Mouse (Mus musculus) forebrain, embryonic 14.5 days (tissue): ENCODE measurements around the gene Sox5. TPM values are rescaled to one million over a fixed set of nuclear protein-coding genes. Genes with fewer than 3 reads are reported as not detected.
"Not testable (repeated sequence)": the region's sequence is repeated elsewhere in the genome, so short reads cannot be mapped to it uniquely, and the experiment has no call there.

Experiments
- ATAC-seq: fragments of 200-750 bp; cut with Nextera tagmentation; 2 replicates; pipeline ENCODE4 v1.8.0; 2017; ENCODE audit warnings: mild to moderate bottlenecking, moderate library complexity
- DNase-seq: peaks from one replicate; pipeline ENCODE4 v3.0.0-alpha.2; 2015; ENCODE audit warnings: low spot score
- H3K27ac ChIP-seq: fragments of 300-500 bp; sonication (generic); 2 replicates; pipeline ENCODE4 v1.5.1; 2014; ENCODE audit warnings: low read depth, mild to moderate bottlenecking, control low read depth, low read length, moderate library complexity
- H3K27me3 ChIP-seq: fragments of 300-500 bp; sonication (generic); replicated peaks from 2 replicates; pipeline ENCODE4 v1.6.1; 2014; ENCODE audit warnings: low read length, control low read depth, mixed read lengths; ENCODE audit not compliant: control insufficient read depth, insufficient read depth
- H3K36me3 ChIP-seq: fragments of 300-500 bp; sonication (generic); 2 replicates; pipeline ENCODE4 v1.6.1; 2014; ENCODE audit warnings: low read length, control low read depth; ENCODE audit not compliant: control insufficient read depth, insufficient read depth
- H3K4me1 ChIP-seq: fragments of 300-500 bp; sonication (generic); 2 replicates; pipeline ENCODE4 v1.6.1; 2014; ENCODE audit warnings: antibody characterized with exemption, low read length, control low read depth; ENCODE audit not compliant: control insufficient read depth, insufficient read depth
- H3K4me2 ChIP-seq: fragments of 300-500 bp; sonication (generic); 2 replicates; pipeline ENCODE4 v1.6.1; 2014; ENCODE audit warnings: mild to moderate bottlenecking, control low read depth, low read length
- H3K4me3 ChIP-seq: fragments of 300-500 bp; sonication (generic); 2 replicates; pipeline ENCODE4 v1.5.1; 2014; ENCODE audit warnings: low read depth, low read length, control low read depth
- H3K9ac ChIP-seq: fragments of 300-500 bp; sonication (generic); 2 replicates; pipeline ENCODE4 v1.6.1; 2014; ENCODE audit warnings: mild to moderate bottlenecking, low read length, control low read depth, moderate library complexity
- H3K9me3 ChIP-seq: fragments of 300-500 bp; sonication (generic); replicated peaks from 2 replicates; pipeline ENCODE4 v1.6.1; 2016; ENCODE audit warnings: low read length, control low read depth, mixed read lengths; ENCODE audit not compliant: control insufficient read depth
- WGBS: fragments of 180-500 bp; shearing (Covaris S2); extraction: QIAGEN DNeasy Blood & Tissue Kit; methylation state at CpG from one replicate; pipeline ENCODE4 v1.1.7; 2014; 5-methylcytosine and 5-hydroxymethylcytosine counted together
- polyA plus RNA-seq: library from polyadenylated mRNA; unstranded; fragments of >200 nt; fragmentation: Nextera tagmentation; extraction: Ambion mirVana; gene quantifications from 2 replicates; pipeline ENCODE4 v1.2.1, GENCODE M21; 2014

The Sox5 gene
- polyA plus RNA-seq, 1 experiment from 2014 or later: 115 TPM

GRCm38 (mm10) chr6:144273425-144273824 lies 508.4 kb downstream of the Sox5 start:
- not testable (repeated sequence) for ATAC-seq, H3K4me1 ChIP-seq, H3K36me3 ChIP-seq, H3K4me3 ChIP-seq, H3K27me3 ChIP-seq, H3K27ac ChIP-seq, H3K4me2 ChIP-seq, H3K9ac ChIP-seq, H3K9me3 ChIP-seq, DNase-seq
- 18% methylated on average over 4 of the region's 4 CpGs for WGBS

- no peaks in the 10 kb centered on the region for H3K36me3 ChIP-seq
- no peak for DNase-seq
- no peak overlapping the region for H3K4me2 ChIP-seq
- H3K9me3 ChIP-seq: no peaks in the 10 kb centered on the region
- H3K27ac ChIP-seq: no peak overlapping the region
- no peak overlapping the region for H3K9ac ChIP-seq
- ATAC-seq: no peak
- WGBS: 85% methylated on average over 2 of the region's 2 CpGs
- no peak overlapping the region for H3K4me3 ChIP-seq
- no peaks in the 10 kb centered on the region for H3K4me1 ChIP-seq
- H3K27me3 ChIP-seq: no peaks in the 10 kb centered on the region
Measured at GRCm38 (mm10) chr6:144271326-144271725, 510.5 kb downstream of the Sox5 start.

- no peak for ATAC-seq
- Histone ChIP-seq H3K4me2 (no peak overlapping the region), H3K27ac (no peak overlapping the region), H3K4me3 (no peak overlapping the region), H3K27me3 (no peaks in the 10 kb centered on the region), H3K4me1 (no peaks in the 10 kb centered on the region), H3K36me3 (no peaks in the 10 kb centered on the region), H3K9me3 (no peaks in the 10 kb centered on the region), H3K9ac (no peak overlapping the region)
- DNase-seq: no peak
- WGBS: 92% methylated on average over 3 of the region's 3 CpGs
Measured at GRCm38 (mm10) chr6:144270306-144270705, 511.5 kb downstream of the Sox5 start.

GRCm38 (mm10) chr6:144269666-144270065 lies 512.1 kb downstream of the Sox5 start:
- Histone ChIP-seq H3K9ac (no peak overlapping the region), H3K4me3 (no peak overlapping the region), H3K27me3 (no peaks in the 10 kb centered on the region), H3K9me3 (no peaks in the 10 kb centered on the region), H3K4me1 (peaks cover 2% of the 10 kb centered on the region; the same call in 1 of the 2 replicates), H3K27ac (no peak overlapping the region), H3K36me3 (no peaks in the 10 kb centered on the region), H3K4me2 (no peak overlapping the region)
- ATAC-seq (no peak), DNase-seq (no peak)
- WGBS: 85% methylated on average over 4 of the region's 4 CpGs

GRCm38 (mm10) chr6:144265752-144266151 lies 516.0 kb downstream of the Sox5 start:
- Histone ChIP-seq H3K4me3 (no peak overlapping the region), H3K9me3 (no peaks in the 10 kb centered on the region), H3K4me1 (peaks cover 8% of the 10 kb centered on the region; the same call in 1 of the 2 replicates), H3K27me3 (no peaks in the 10 kb centered on the region), H3K36me3 (no peaks in the 10 kb centered on the region), H3K9ac (no peak overlapping the region), H3K27ac (no peak overlapping the region), H3K4me2 (no peak overlapping the region)
- DNase-seq (no peak), ATAC-seq (no peak)
- 91% methylated on average over 5 of the region's 5 CpGs for WGBS

GRCm38 (mm10) chr6:144265004-144265403 lies 516.8 kb downstream of the Sox5 start:
- no peak for ATAC-seq
- no peaks in the 10 kb centered on the region for H3K27me3 ChIP-seq
- H3K27ac ChIP-seq: no peak overlapping the region
- WGBS: 79% methylated on average over 7 of the region's 7 CpGs
- no peak overlapping the region for H3K4me2 ChIP-seq
- no peak overlapping the region for H3K4me3 ChIP-seq
- H3K36me3 ChIP-seq: no peaks in the 10 kb centered on the region
- DNase-seq: no peak
- H3K9me3 ChIP-seq: no peaks in the 10 kb centered on the region
- H3K4me1 ChIP-seq: peaks cover 8% of the 10 kb centered on the region; the same call in 1 of the 2 replicates
- no peak overlapping the region for H3K9ac ChIP-seq

GRCm38 (mm10) chr6:144264320-144264915 lies 517.4 kb downstream of the Sox5 start:
- Histone ChIP-seq H3K4me1 (peaks cover 8% of the 10 kb centered on the region; the same call in 1 of the 2 replicates), H3K4me3 (no peak overlapping the region), H3K27me3 (no peaks in the 10 kb centered on the region), H3K9ac (no peak overlapping the region), H3K36me3 (no peaks in the 10 kb centered on the region), H3K9me3 (no peaks in the 10 kb centered on the region), H3K4me2 (no peak overlapping the region), H3K27ac (no peak overlapping the region)
- 19% methylated on average over 16 of the region's 16 CpGs for WGBS
- ATAC-seq: peak; percentile 42; the same call in 1 of the 2 replicates
- DNase-seq: peak; percentile 26

GRCm38 (mm10) chr6:144256500-144256899 lies 525.3 kb downstream of the Sox5 start:
- ATAC-seq (no peak), DNase-seq (no peak)
- H3K36me3 ChIP-seq: no peaks in the 10 kb centered on the region
- peaks cover 17% of the 10 kb centered on the region for H3K4me1 ChIP-seq
- H3K4me3 ChIP-seq: no peak overlapping the region
- 79% methylated on average over 8 of the region's 8 CpGs for WGBS
- H3K9ac ChIP-seq: no peak overlapping the region
- no peaks in the 10 kb centered on the region for H3K27me3 ChIP-seq
- no peak overlapping the region for H3K4me2 ChIP-seq
- no peaks in the 10 kb centered on the region for H3K9me3 ChIP-seq
- H3K27ac ChIP-seq: no peak overlapping the region

GRCm38 (mm10) chr6:144252191-144252718 lies 529.5 kb downstream of the Sox5 start:
- 0 out of 2 replicates have a peak overlapping the region, but pooled peaks have one; percentile 15 for H3K4me2 ChIP-seq
- 15% methylated on average over 7 of the region's 7 CpGs for WGBS

More at GRCm38 (mm10) chr6:144252191-144252718, 529.5 kb downstream of the Sox5 start:
- Histone ChIP-seq H3K4me1 (peaks cover 25% of the 10 kb centered on the region), H3K27ac (peak overlapping the region; percentile 74), H3K9ac (no peak overlapping the region), H3K27me3 (no peaks in the 10 kb centered on the region), H3K9me3 (no peaks in the 10 kb centered on the region), H3K36me3 (no peaks in the 10 kb centered on the region), H3K4me3 (no peak overlapping the region)
- DNase-seq (peak; percentile 73), ATAC-seq (peak; percentile 48; the same call in 1 of the 2 replicates)
